Mouse (Mus musculus): Measurements from ENCODE around the gene Hck. TPM values are rescaled to one million over a fixed set of nuclear protein-coding genes. Genes with fewer than 3 reads are reported as not detected.
A peak's percentile ranks its signal among the peaks of the same experiment; 100 is the strongest.

The Hck gene
- polyA plus RNA-seq, 1 experiment = 0.90 TPM

DNA sequence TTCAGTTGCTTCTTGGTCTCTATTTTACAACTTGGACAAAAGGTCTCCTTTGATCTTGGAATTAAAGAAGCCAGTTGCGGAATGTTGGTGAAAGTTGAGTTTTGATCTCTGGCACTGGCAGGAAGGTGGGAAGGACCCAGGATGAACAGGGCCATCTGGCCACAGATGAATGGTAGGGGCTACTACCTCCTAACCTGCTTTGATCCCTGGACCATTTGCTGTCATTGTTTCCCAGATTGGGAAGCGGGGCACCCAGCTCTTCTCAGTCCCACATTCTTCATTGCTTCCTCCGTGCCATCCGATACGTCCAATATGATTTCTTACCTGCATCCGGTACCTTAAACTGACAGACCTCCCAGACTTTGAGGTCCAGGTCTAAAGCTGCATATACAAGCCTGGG, 58.9 kb downstream of the Hck start:
- H3K4me3 ChIP-seq (ENCODE audit: insufficient read depth, low read length) = no peak overlapping the region
- H3K4me1 ChIP-seq (ENCODE audit: control insufficient read depth, insufficient read depth, low read length) = no peaks in the 10 kb centered on the region
- TF ChIP-seq POLR2A (IDR thresholded peaks at IDR 0.05; ENCODE audit: low read depth, low read length) (no peak), CTCF (IDR thresholded peaks at IDR 0.05; ENCODE audit: borderline replicate concordance, insufficient read depth, low read length) (no peak)
- no peak overlapping the region for H3K27ac ChIP-seq (ENCODE audit: insufficient read depth, low read length)

DNA sequence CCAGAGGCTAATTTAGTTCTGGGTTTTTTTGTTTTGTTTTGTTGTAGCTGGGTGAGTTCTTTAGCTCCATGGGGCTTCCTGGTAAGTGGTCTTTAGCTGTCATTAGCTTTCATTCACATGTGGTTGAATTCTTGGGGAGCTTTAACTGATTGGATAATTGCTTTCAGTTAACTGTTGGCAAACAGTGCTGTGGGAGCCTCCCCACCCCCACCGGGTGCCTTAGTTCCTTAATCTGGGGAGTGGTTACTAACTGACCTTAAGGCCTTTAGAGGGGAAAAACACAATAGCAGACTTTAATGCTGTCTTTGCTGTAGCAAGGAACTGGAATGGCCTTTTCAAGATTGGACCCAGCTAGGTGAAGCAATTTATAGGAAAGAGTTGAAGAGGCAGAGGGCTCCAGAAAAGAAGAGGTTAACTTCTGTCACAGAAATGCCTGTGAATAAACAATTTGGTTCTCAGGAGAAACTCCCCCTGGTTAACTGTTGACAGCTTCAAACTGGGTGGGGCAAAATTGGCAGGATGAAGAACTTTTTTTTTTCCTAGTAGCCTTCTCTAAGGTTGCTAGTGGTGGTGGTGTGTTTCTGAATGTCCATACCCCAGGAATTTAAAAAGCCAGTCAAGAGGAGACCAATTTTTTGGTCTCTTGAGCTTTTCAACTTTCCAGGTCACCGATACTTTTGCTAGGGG, 60.0 kb downstream of the Hck start:
- Histone ChIP-seq H3K4me3 (ENCODE audit: insufficient read depth, low read length) (no peak overlapping the region), H3K27ac (ENCODE audit: insufficient read depth, low read length) (no peak overlapping the region; the same call in 1 of the 2 replicates), H3K4me1 (ENCODE audit: control insufficient read depth, insufficient read depth, low read length) (no peaks in the 10 kb centered on the region)
- no peak for TF ChIP-seq POLR2A (IDR thresholded peaks at IDR 0.05; ENCODE audit: low read depth, low read length)
- TF ChIP-seq CTCF (IDR thresholded peaks at IDR 0.05; ENCODE audit: borderline replicate concordance, insufficient read depth, low read length) = no peak

DNA sequence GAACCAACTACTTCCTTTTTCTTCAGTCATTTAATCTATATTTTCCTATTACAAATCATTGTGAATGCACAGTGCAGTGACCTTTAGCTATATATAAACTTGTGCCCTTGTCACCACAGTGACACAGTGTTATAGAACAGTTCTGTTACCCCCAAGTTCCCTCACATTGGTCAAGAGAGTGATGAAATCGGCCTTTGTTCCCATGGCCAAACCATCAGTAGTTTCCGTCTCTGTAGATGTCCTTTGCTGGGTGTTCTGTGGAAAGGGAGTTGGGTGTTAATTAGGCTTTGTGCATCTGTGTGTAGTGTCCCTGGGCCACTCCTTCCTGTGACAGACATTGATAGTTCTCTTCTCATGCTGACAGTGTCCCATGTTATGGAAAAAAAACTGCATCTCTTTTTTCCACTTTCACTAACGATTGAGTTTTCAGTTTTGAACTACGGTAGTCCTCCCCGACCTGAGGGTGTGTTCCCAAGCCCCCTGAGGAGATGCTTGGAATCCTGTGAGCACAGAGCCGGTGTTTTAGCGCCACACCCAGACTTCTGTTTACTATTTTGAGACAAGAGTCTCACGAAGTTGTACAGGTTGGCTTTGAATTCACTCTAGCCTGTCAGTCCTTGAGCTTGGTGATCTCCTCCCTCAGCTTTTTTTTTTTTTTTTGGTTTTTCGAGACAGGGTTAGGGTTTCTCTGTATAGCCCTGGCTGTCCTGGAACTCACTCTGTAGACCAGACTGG, 62.4 kb downstream of the Hck start:
- Histone ChIP-seq H3K27ac (ENCODE audit: insufficient read depth, low read length) (no peak overlapping the region), H3K4me1 (ENCODE audit: control insufficient read depth, insufficient read depth, low read length) (no peaks in the 10 kb centered on the region), H3K4me3 (ENCODE audit: insufficient read depth, low read length) (no peak overlapping the region)
- TF ChIP-seq POLR2A (IDR thresholded peaks at IDR 0.05; ENCODE audit: low read depth, low read length) (no peak), CTCF (IDR thresholded peaks at IDR 0.05; ENCODE audit: borderline replicate concordance, insufficient read depth, low read length) (no peak)

DNA sequence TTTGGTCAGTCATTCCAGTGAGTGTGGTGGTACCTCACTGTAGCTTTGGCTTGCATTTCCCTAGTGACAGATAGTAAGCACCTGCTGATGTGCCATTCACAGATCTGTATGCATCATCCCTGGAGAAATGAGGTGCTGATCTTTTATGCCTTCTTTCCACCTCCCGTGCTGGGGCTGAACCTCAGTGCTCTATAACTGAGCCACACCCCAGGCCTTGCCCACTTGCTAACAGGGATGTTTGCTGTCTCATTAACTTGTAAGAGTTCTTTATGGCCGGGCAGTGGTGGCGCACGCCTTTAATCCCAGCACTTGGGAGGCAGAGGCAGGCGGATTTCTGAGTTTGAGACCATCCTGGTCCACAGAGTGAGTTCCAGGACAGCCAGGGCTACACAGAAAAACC, 63.7 kb downstream of the Hck start:
- Histone ChIP-seq H3K4me1 (ENCODE audit: control insufficient read depth, insufficient read depth, low read length) (no peaks in the 10 kb centered on the region; the same call in 1 of the 2 replicates), H3K27ac (ENCODE audit: insufficient read depth, low read length) (no peak overlapping the region), H3K4me3 (ENCODE audit: insufficient read depth, low read length) (no peak overlapping the region)
- TF ChIP-seq POLR2A (IDR thresholded peaks at IDR 0.05; ENCODE audit: low read depth, low read length) = no peak
- TF ChIP-seq CTCF (IDR thresholded peaks at IDR 0.05; ENCODE audit: borderline replicate concordance, insufficient read depth, low read length) = no peak

DNA sequence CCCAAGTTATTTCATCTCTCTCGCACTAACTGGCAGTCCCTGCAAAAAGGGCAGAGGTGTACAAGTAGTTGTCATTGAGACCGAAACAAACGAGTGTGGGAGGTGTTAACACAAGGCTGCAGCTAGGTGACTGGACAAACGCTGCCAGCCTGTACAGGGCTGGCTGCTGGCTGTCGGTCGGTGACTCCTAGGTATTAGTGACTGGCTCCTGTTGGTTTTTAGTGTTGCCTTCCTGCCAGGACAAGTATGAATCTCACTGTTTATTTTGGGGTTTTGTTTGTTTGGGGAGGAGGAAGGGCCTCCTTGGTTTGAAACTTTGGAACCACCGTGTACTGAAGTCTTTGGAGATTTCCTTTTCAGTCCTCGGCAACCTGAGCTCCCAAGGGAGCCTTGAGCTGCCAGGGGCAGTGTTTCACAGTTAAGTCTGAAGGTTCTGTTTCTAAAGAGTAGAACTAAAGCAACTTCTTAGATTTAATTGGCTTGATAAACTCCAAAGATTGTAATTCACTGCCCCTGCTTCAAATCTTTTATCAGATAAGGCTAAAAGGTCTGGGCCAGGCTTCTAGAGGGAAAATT, 67.8 kb downstream of the Hck start:
- Histone ChIP-seq H3K4me1 (ENCODE audit: control insufficient read depth, insufficient read depth, low read length) (peaks cover 14% of the 10 kb centered on the region; the same call in 1 of the 2 replicates), H3K27ac (ENCODE audit: insufficient read depth, low read length) (no peak overlapping the region), H3K4me3 (ENCODE audit: insufficient read depth, low read length) (no peak overlapping the region)
- TF ChIP-seq CTCF (IDR thresholded peaks at IDR 0.05; ENCODE audit: borderline replicate concordance, insufficient read depth, low read length) = no peak
- no peak for TF ChIP-seq POLR2A (IDR thresholded peaks at IDR 0.05; ENCODE audit: low read depth, low read length)

DNA sequence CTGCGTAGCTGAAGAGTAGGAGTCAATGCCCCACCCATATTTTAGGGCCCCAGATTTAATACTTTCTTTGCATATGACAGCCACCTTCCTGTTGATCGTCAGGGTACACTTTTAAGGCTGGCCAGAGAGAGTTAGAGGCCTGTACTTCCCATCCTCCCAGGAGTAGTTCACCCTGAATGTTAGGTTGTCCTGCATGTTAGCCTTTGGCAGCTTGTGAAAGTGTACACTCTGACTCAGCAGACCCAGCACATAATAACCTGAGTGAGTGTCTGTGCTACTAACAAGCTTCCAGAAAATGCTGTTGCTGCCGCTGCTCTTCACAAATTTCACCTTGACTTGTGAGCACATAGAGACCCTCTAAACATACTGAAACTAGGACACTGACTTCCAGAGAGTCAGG, 68.9 kb downstream of the Hck start:
- TF ChIP-seq CTCF (IDR thresholded peaks at IDR 0.05; ENCODE audit: borderline replicate concordance, insufficient read depth, low read length) = no peak
- no peak for TF ChIP-seq POLR2A (IDR thresholded peaks at IDR 0.05; ENCODE audit: low read depth, low read length)
- H3K4me3 ChIP-seq (ENCODE audit: insufficient read depth, low read length) = no peak overlapping the region

DNA sequence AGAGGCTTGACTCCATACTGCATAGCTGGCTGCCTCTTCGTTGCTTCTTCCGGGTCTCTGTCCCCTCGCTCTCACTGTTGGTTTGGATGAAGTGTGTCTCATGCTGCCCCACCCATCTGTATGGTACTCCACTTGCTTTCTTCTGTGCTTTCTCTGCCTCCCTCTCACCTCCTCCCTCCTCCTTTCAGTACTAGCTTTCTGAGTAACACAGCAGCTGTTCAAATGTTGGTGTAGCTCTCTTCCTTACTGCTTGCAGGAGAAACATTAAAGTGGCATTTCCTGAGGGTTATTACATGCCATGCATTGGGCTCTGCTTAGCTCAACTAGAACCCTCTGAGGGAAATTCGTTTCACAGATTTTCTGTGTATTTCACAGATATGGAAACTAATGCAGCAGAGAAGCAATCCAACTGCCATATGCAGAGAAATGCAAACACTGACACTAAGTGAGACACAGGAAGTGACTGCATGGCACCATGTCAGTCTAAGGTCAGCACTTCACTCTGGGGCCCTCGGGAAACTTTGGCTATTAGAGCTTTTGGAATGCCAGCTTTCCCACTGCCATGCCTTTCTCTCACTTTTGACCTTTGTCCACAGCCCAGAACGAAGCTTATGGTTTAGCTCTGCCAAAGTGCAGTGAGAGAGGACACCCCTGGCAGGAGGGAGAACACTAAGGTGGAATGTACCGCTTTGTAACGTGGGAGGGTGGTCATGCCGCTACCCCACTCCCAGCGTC, 71.0 kb downstream of the Hck start:
- Histone ChIP-seq H3K4me3 (ENCODE audit: insufficient read depth, low read length) (no peak overlapping the region), H3K27ac (ENCODE audit: insufficient read depth, low read length) (peak overlapping the region; percentile 6; the same call in 1 of the 2 replicates)
- no peak for TF ChIP-seq POLR2A (IDR thresholded peaks at IDR 0.05; ENCODE audit: low read depth, low read length)
- no peak for TF ChIP-seq CTCF (IDR thresholded peaks at IDR 0.05; ENCODE audit: borderline replicate concordance, insufficient read depth, low read length)

More for the DNA sequence above, 68.9 kb downstream of the Hck start:
- peaks cover 14% of the 10 kb centered on the region; the same call in 1 of the 2 replicates for H3K4me1 ChIP-seq (ENCODE audit: control insufficient read depth, insufficient read depth, low read length)
- no peak overlapping the region for H3K27ac ChIP-seq (ENCODE audit: insufficient read depth, low read length)

DNA sequence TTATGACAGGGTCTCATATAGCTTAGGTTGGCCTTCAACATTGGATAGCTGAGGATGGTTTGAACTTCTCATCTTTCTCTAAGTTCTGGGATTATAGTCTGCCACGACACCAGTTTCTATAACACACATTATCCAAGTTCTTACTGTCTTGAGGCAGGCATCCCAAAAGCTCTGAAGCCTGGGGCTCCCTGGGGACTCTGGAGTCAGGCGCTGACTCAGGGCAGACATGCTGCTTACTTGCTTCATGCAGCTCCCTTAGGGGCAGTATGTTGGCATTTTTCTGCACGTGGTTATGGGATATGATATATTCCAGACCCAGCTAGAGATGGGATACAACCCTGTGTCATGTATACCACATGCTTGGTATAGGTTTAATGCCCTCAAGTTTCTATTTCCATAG, 71.7 kb downstream of the Hck start:
- Histone ChIP-seq H3K4me1 (ENCODE audit: control insufficient read depth, insufficient read depth, low read length) (peaks cover 14% of the 10 kb centered on the region; the same call in 1 of the 2 replicates), H3K27ac (ENCODE audit: insufficient read depth, low read length) (no peak overlapping the region), H3K4me3 (ENCODE audit: insufficient read depth, low read length) (no peak overlapping the region)
- TF ChIP-seq POLR2A (IDR thresholded peaks at IDR 0.05; ENCODE audit: low read depth, low read length) (no peak), CTCF (IDR thresholded peaks at IDR 0.05; ENCODE audit: borderline replicate concordance, insufficient read depth, low read length) (no peak)

More for the DNA sequence above, 71.0 kb downstream of the Hck start:
- H3K4me1 ChIP-seq (ENCODE audit: control insufficient read depth, insufficient read depth, low read length) = peaks cover 14% of the 10 kb centered on the region; the same call in 1 of the 2 replicates

DNA sequence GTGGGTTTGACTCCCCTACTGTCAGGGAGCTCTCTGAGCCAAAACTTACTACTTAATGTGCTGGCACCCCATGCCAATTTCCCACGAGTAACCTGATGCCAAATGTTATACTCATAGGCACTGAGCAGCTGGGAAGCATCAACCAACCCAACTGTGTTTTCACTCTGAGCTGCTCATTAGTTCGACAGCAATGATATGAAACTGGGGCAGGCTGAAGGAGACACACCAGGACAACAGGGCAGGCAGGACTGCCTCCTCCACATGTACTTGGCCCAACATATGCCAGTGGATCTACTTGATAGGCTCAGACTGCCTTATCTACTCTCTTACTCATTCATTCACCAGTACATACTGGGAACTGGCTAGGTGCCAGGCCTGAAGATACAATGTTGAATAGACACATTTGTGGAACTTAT, 77.9 kb downstream of the Hck start:
- Histone ChIP-seq H3K27ac (ENCODE audit: insufficient read depth, low read length) (no peak overlapping the region), H3K4me3 (ENCODE audit: insufficient read depth, low read length) (no peak overlapping the region), H3K4me1 (ENCODE audit: control insufficient read depth, insufficient read depth, low read length) (no peaks in the 10 kb centered on the region)
- TF ChIP-seq CTCF (IDR thresholded peaks at IDR 0.05; ENCODE audit: borderline replicate concordance, insufficient read depth, low read length) (no peak), POLR2A (IDR thresholded peaks at IDR 0.05; ENCODE audit: low read depth, low read length) (no peak)
